Mouse (Mus musculus) heart, postnatal 36 days (tissue): ENCODE data around the gene Gm21964. TPM values are rescaled to one million over a fixed set of nuclear protein-coding genes. Genes with fewer than 3 reads are reported as not detected.
A peak's percentile ranks its signal among the peaks of the same experiment; 100 is the strongest.

Experiments
- DNase-seq, 2 experiments: peaks; one replicate each; pipeline ENCODE4 v3.0.0; 2021 to 2022
- intact Hi-C: fragments of 180-260 bp; cut with DNase I; formaldehyde crosslinking; loops from one replicate; pipeline ENCODE4 v1.15.1; 2025
- total RNA-seq, 2 experiments: library from RNA; stranded (reverse); gene quantifications; 2 replicates each; pipeline ENCODE4 v1.2.3; 2021

Gene Gm21964
- total RNA-seq, 2 experiments from 2014 or later = not detected

- DNase-seq = peak; percentile 28 to 57
- intact Hi-C loops = loop anchor here (2.0 kb wide), 2 partner anchors 333 to 459 kb away; no protein-coding TSS in a partner anchor
Observed at GRCm38 (mm10) chr8:110145538-110145937, 44.5 kb downstream of the Gm21964 start.

- intact Hi-C loops = no loop called here
- DNase-seq = no peak
Observed at GRCm38 (mm10) chr8:110152951-110153350, 51.9 kb downstream of the Gm21964 start.

Other genes starting within 250 kb of the Gm21964 start
- 1 to 10 TPM; 4.8 to 5.5 TPM for gene Phlpp2, start 232.7 kb upstream of the Gm21964 start, total RNA-seq
- gene Marveld3, start 139.0 kb upstream of the Gm21964 start, total RNA-seq = under 1 TPM; 0.14 to 0.19 TPM
- 1 to 10 TPM in 1 of 2 experiments, under 1 TPM in 1; 0.38 to 1.3 TPM for gene Tat, start 110.8 kb upstream of the Gm21964 start, total RNA-seq
- gene Chst4, start 61.5 kb upstream of the Gm21964 start, total RNA-seq = 1 to 10 TPM; 3.3 to 7.0 TPM
- gene Zfp612, start 21.5 kb upstream of the Gm21964 start, total RNA-seq = 1 to 10 TPM; 6.9 to 8.8 TPM
- gene Gm17720, start 1.5 kb downstream of the Gm21964 start, total RNA-seq = not detected
- gene Calb2, start 67.0 kb downstream of the Gm21964 start, total RNA-seq = not detected
- 1 to 10 TPM; 2.0 to 2.9 TPM for gene Cmtr2, start 114.5 kb downstream of the Gm21964 start, total RNA-seq
- under 1 TPM; 0.14 to 0.17 TPM for gene Hydin, start 165.8 kb downstream of the Gm21964 start, total RNA-seq